Mouse (Mus musculus) limb, embryonic 14.5 days (tissue): ENCODE measurements around the gene Kif26b. TPM values are rescaled to one million over a fixed set of nuclear protein-coding genes. Genes with fewer than 3 reads are reported as not detected.

Source experiments
- ATAC-seq: fragments of 200-750 bp; cut with Nextera tagmentation; 2 replicates; pipeline ENCODE4 v1.8.0; 2017; ENCODE audit warnings: low read depth, moderate number of reproducible peaks, moderate TSS enrichment; ENCODE audit not compliant: low FRiP score
- DNase-seq: peaks from one replicate; pipeline ENCODE4 v3.0.0-alpha.2; 2015; ENCODE audit warnings: low spot score
- H3K27ac ChIP-seq: fragments of 300-500 bp; sonication (generic); replicated peaks from 2 replicates; pipeline ENCODE4 v1.5.1; 2014; ENCODE audit warnings: low read depth, mild to moderate bottlenecking, low read length, moderate library complexity, mixed read lengths
- H3K27me3 ChIP-seq: fragments of 300-500 bp; sonication (generic); 2 replicates; pipeline ENCODE4 v1.6.1; 2014; ENCODE audit warnings: low read length, mixed read lengths; ENCODE audit not compliant: control insufficient read depth, insufficient read depth
- H3K36me3 ChIP-seq: fragments of 300-500 bp; sonication (generic); 2 replicates; pipeline ENCODE4 v1.6.1; 2014; ENCODE audit warnings: mild to moderate bottlenecking, low read length, moderate library complexity, mixed read lengths; ENCODE audit not compliant: control insufficient read depth, insufficient read depth
- H3K4me1 ChIP-seq: fragments of 300-500 bp; sonication (generic); 2 replicates; pipeline ENCODE4 v1.6.1; 2014; ENCODE audit warnings: antibody characterized with exemption, low read length, mixed read lengths; ENCODE audit not compliant: control insufficient read depth, insufficient read depth
- H3K4me2 ChIP-seq: fragments of 300-500 bp; sonication (generic); replicated peaks from 2 replicates; pipeline ENCODE4 v1.6.1; 2014; ENCODE audit warnings: low read depth, mild to moderate bottlenecking, low read length, moderate library complexity; ENCODE audit not compliant: severe bottlenecking
- H3K4me3 ChIP-seq: fragments of 300-500 bp; sonication (generic); replicated peaks from 2 replicates; pipeline ENCODE4 v1.5.1; 2014; ENCODE audit warnings: low read length
- H3K9ac ChIP-seq: fragments of 300-500 bp; sonication (generic); 2 replicates; pipeline ENCODE4 v1.6.1; 2014; ENCODE audit warnings: mild to moderate bottlenecking, low read depth, low read length, moderate library complexity; ENCODE audit not compliant: severe bottlenecking
- H3K9me3 ChIP-seq: fragments of 300-500 bp; sonication (generic); 2 replicates; pipeline ENCODE4 v1.6.1; 2016; ENCODE audit warnings: low read length; ENCODE audit not compliant: control insufficient read depth
- POLR2A ChIP-seq: fragments of 200-500 bp; IDR thresholded peaks from 2 replicates; pipeline ENCODE4 v1.8.0; 2012; ENCODE audit warnings: inconsistent platforms, mild to moderate bottlenecking, moderate library complexity, borderline replicate concordance; ENCODE audit not compliant: insufficient read depth, insufficient read length; ENCODE audit errors: extremely low read depth
- WGBS: fragments of 180-500 bp; shearing (Covaris S2); extraction: QIAGEN DNeasy Blood & Tissue Kit; methylation state at CpG from one replicate; pipeline ENCODE4 v1.1.7; 2014; 5-methylcytosine and 5-hydroxymethylcytosine counted together
- polyA plus RNA-seq, 2 experiments: library from polyadenylated mRNA; depleted of rRNA in 1 of 2; stranded (reverse) in 1 of 2; unstranded in 1 of 2; fragments of >200 nt; fragmentation: Nextera tagmentation in 1 of 2; extraction: Ambion mirVana in 1 of 2; gene quantifications; 2 replicates each; pipeline versions ENCODE4 v1.2.1 to v1.2.3; 2012 to 2014

Kif26b gene
- polyA plus RNA-seq, 2 experiments: 8.7 to 8.8 TPM

- no peak overlapping the region for H3K4me2 ChIP-seq
- 64% methylated on average over 10 of the region's 10 CpGs for WGBS
Observed at GRCm38 (mm10) chr1:178540247-178540646, 11.3 kb downstream of the Kif26b start.

GRCm38 (mm10) chr1:178542415-178542814, 13.5 kb downstream of the Kif26b start:
- DNase-seq (no peak), ATAC-seq (no peak)
- no peak overlapping the region for H3K9ac ChIP-seq
- no peaks in the 10 kb centered on the region for H3K27me3 ChIP-seq
- no peaks in the 10 kb centered on the region for H3K9me3 ChIP-seq
- H3K4me3 ChIP-seq: no peak overlapping the region
- H3K4me1 ChIP-seq: peaks cover 5% of the 10 kb centered on the region; the same call in 1 of the 2 replicates
- TF ChIP-seq POLR2A: no peak
- H3K36me3 ChIP-seq: 0 out of 2 replicates have a peak, but pooled peaks cover 2% of the 10 kb centered on the region
- WGBS: 76% methylated on average over 5 of the region's 5 CpGs
- H3K4me2 ChIP-seq: no peak overlapping the region
- H3K27ac ChIP-seq: no peak overlapping the region

More at GRCm38 (mm10) chr1:178540247-178540646, 11.3 kb downstream of the Kif26b start:
- no peak for TF ChIP-seq POLR2A
- Histone ChIP-seq H3K27me3 (no peaks in the 10 kb centered on the region), H3K36me3 (0 out of 2 replicates have a peak, but pooled peaks cover 7% of the 10 kb centered on the region), H3K4me1 (peaks cover 5% of the 10 kb centered on the region; the same call in 1 of the 2 replicates), H3K9me3 (peaks cover 9% of the 10 kb centered on the region; the same call in 1 of the 2 replicates), H3K9ac (no peak overlapping the region), H3K27ac (no peak overlapping the region), H3K4me3 (no peak overlapping the region)
- ATAC-seq (no peak), DNase-seq (no peak)

- Histone ChIP-seq H3K4me3 (no peak overlapping the region), H3K9me3 (no peaks in the 10 kb centered on the region), H3K9ac (no peak overlapping the region), H3K36me3 (0 out of 2 replicates have a peak, but pooled peaks cover 2% of the 10 kb centered on the region), H3K4me2 (no peak overlapping the region), H3K27me3 (no peaks in the 10 kb centered on the region), H3K4me1 (peaks cover 5% of the 10 kb centered on the region; the same call in 1 of the 2 replicates), H3K27ac (no peak overlapping the region)
- no peak for TF ChIP-seq POLR2A
- DNase-seq (no peak), ATAC-seq (no peak)
- WGBS: 30% methylated on average over 8 of the region's 8 CpGs
Observed at GRCm38 (mm10) chr1:178542990-178543944, 14.3 kb downstream of the Kif26b start.

GRCm38 (mm10) chr1:178544585-178544984, 15.7 kb downstream of the Kif26b start:
- Histone ChIP-seq H3K9me3 (no peaks in the 10 kb centered on the region), H3K4me2 (no peak overlapping the region), H3K27me3 (no peaks in the 10 kb centered on the region), H3K4me3 (no peak overlapping the region), H3K9ac (no peak overlapping the region), H3K27ac (no peak overlapping the region), H3K36me3 (0 out of 2 replicates have a peak, but pooled peaks cover 2% of the 10 kb centered on the region), H3K4me1 (peaks cover 5% of the 10 kb centered on the region; the same call in 1 of the 2 replicates)
- ATAC-seq: no peak
- no peak for TF ChIP-seq POLR2A
- no peak for DNase-seq
- 65% methylated on average over 3 of the region's 3 CpGs for WGBS

GRCm38 (mm10) chr1:178549576-178549975, 20.7 kb downstream of the Kif26b start:
- no peak for ATAC-seq
- H3K4me3 ChIP-seq: no peak overlapping the region
- 0 out of 2 replicates have a peak, but pooled peaks cover 2% of the 10 kb centered on the region for H3K36me3 ChIP-seq
- no peaks in the 10 kb centered on the region for H3K9me3 ChIP-seq
- WGBS: 51% methylated on average over 4 of the region's 4 CpGs
- H3K4me2 ChIP-seq: no peak overlapping the region
- H3K4me1 ChIP-seq: peaks cover 26% of the 10 kb centered on the region
- H3K27ac ChIP-seq: no peak overlapping the region
- no peak for DNase-seq
- no peaks in the 10 kb centered on the region for H3K27me3 ChIP-seq
- no peak for TF ChIP-seq POLR2A
- no peak overlapping the region for H3K9ac ChIP-seq
